Mouse (Mus musculus): ENCODE measurements around the gene Ddx46.
"Not testable (repeated sequence)": the region's sequence is repeated elsewhere in the genome, so short reads cannot be mapped to it uniquely, and the experiment has no call there.

The Ddx46 gene

GRCm38 (mm10) chr13:55634639-55635127 is at the start of gene Ddx46:
TSS of gene Ddx46 (plus strand) at chr13:55635027.
- in situ Hi-C loops (cut with MboI; ENCODE audit: low sequenced_read_pairs) = no loop called here

GRCm38 (mm10) chr13:55591961-55592490 is 42.8 kb upstream of the Ddx46 start:
- in situ Hi-C loops (cut with MboI; ENCODE audit: low sequenced_read_pairs) = no loop called here

- in situ Hi-C loops (cut with MboI; ENCODE audit: low sequenced_read_pairs) = no loop called here
Observed at GRCm38 (mm10) chr13:55592512-55593253, 42.1 kb upstream of the Ddx46 start.

- in situ Hi-C loops (cut with MboI; ENCODE audit: low sequenced_read_pairs) = no loop called here
Observed at GRCm38 (mm10) chr13:55593254-55593747, 41.5 kb upstream of the Ddx46 start.

- in situ Hi-C loops (cut with MboI; ENCODE audit: low sequenced_read_pairs) = no loop called here
Observed at GRCm38 (mm10) chr13:55595375-55595774, 39.5 kb upstream of the Ddx46 start.

- in situ Hi-C loops (cut with MboI; ENCODE audit: low sequenced_read_pairs) = no loop called here
Observed at GRCm38 (mm10) chr13:55596802-55597201, 38.0 kb upstream of the Ddx46 start.

- in situ Hi-C loops (cut with MboI; ENCODE audit: low sequenced_read_pairs) = no loop called here
Observed at GRCm38 (mm10) chr13:55599566-55600540, 35.0 kb upstream of the Ddx46 start, which contains the start of gene B4galt7. TSS of gene B4galt7 (plus strand) at chr13:55599896.

- in situ Hi-C loops (cut with MboI; ENCODE audit: low sequenced_read_pairs) = no loop called here
Observed at GRCm38 (mm10) chr13:55600657-55601056, 34.2 kb upstream of the Ddx46 start.

- in situ Hi-C loops (cut with MboI; ENCODE audit: low sequenced_read_pairs) = no loop called here
Observed at GRCm38 (mm10) chr13:55601611-55602010, 33.2 kb upstream of the Ddx46 start.

- in situ Hi-C loops (cut with MboI; ENCODE audit: low sequenced_read_pairs) = no loop called here
Observed at GRCm38 (mm10) chr13:55604606-55605005, 30.2 kb upstream of the Ddx46 start.

GRCm38 (mm10) chr13:55606899-55607623 is 27.8 kb upstream of the Ddx46 start:
- in situ Hi-C loops (cut with MboI; ENCODE audit: low sequenced_read_pairs) = no loop called here

GRCm38 (mm10) chr13:55607624-55608006 is 27.2 kb upstream of the Ddx46 start:
- in situ Hi-C loops (cut with MboI; ENCODE audit: low sequenced_read_pairs) = no loop called here

GRCm38 (mm10) chr13:55611996-55612395 is 22.8 kb upstream of the Ddx46 start:
- in situ Hi-C loops (cut with MboI; ENCODE audit: low sequenced_read_pairs) = no loop called here

GRCm38 (mm10) chr13:55613471-55613870 is 21.4 kb upstream of the Ddx46 start:
- in situ Hi-C loops (cut with MboI; ENCODE audit: low sequenced_read_pairs) = no loop called here

- in situ Hi-C loops (cut with MboI; ENCODE audit: low sequenced_read_pairs) = no loop called here
Observed at GRCm38 (mm10) chr13:55619328-55619727, 15.5 kb upstream of the Ddx46 start.

GRCm38 (mm10) chr13:55620275-55620674 is 14.6 kb upstream of the Ddx46 start:
- in situ Hi-C loops (cut with MboI; ENCODE audit: low sequenced_read_pairs) = no loop called here

GRCm38 (mm10) chr13:55622156-55622648 is 12.6 kb upstream of the Ddx46 start:
- in situ Hi-C loops (cut with MboI; ENCODE audit: low sequenced_read_pairs) = not testable (repeated sequence)

GRCm38 (mm10) chr13:55622649-55623541 is 11.9 kb upstream of the Ddx46 start, which contains the start of gene Caml:
TSS of gene Caml (plus strand) at chr13:55623005.
- in situ Hi-C loops (cut with MboI; ENCODE audit: low sequenced_read_pairs) = no loop called here

- in situ Hi-C loops (cut with MboI; ENCODE audit: low sequenced_read_pairs) = no loop called here
Observed at GRCm38 (mm10) chr13:55635146-55635571, 332 bp downstream of the Ddx46 start.
